Mouse (Mus musculus): Measurements from ENCODE around the gene Pip4k2a.

DNA sequence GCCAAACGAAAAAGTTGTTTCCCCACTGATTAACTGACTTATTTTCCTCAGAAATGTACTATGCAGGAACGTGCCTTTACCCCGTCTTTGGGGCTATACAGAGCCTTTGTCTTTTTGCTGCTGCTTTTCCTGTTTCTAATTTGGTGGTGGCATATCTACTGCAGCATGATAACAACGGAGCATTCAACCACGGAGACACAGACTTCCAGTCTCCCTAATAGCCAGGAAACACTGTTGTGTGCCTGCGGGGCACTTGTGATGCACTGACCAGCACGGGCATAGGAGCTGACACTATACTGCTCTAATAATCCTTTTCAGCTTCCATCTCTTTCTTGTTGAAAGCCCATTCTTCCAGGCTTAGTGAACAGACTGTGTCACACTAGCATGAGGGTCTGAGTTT lies 41.0 kb downstream of the Pip4k2a start:
- no peak for TF ChIP-seq CTCF (IDR thresholded peaks at IDR 0.05; ENCODE audit: low read depth)
- no peak for TF ChIP-seq EP300 (IDR thresholded peaks at IDR 0.05; ENCODE audit: low read depth)

Data from liver, embryonic 14.5 days (tissue).